Mouse (Mus musculus) neutrophil, adult 83 days (primary cell): ENCODE measurements around the gene Arhgef12. TPM values are rescaled to one million over a fixed set of nuclear protein-coding genes. Genes with fewer than 3 reads are reported as not detected.

Experiments
- total RNA-seq, 2 experiments: library from RNA; stranded (reverse); gene quantifications; one replicate each; pipeline ENCODE4 v1.2.4; 2023

Arhgef12 gene
- 1 to 10 TPM; 3.6 to 4.4 TPM for total RNA-seq

GRCm38 (mm10) chr9:43107187-43107517, at the start of gene Arhgef12:
Arhgef12 (minus strand) TSS chr9:43107239.

GRCm38 (mm10) chr9:43116134-43116996, 9.3 kb upstream of the Arhgef12 start, which contains the start of gene Tmem136:
Tmem136 (minus strand) TSS chr9:43116570.

GRCm38 (mm10) chr9:42943781-42944535, 163.1 kb downstream of the Arhgef12 start, which contains the start of gene Grik4:
Grik4 (minus strand) TSS chr9:42944493.

Other genes with a start within 250 kb of the Arhgef12 start
- gene Grik4, start 162.7 kb downstream of the Arhgef12 start, total RNA-seq: not detected
- gene Tmem136, start 9.3 kb upstream of the Arhgef12 start, total RNA-seq: under 1 TPM in 1 of 2 experiments, not detected in 1; 0.13 TPM
- gene Pou2f3, start 103.1 kb upstream of the Arhgef12 start, total RNA-seq: not detected
- 1 to 10 TPM; 3.2 TPM for gene Oaf, start 132.7 kb upstream of the Arhgef12 start, total RNA-seq
- gene Trim29, start 203.6 kb upstream of the Arhgef12 start, total RNA-seq: not detected